Mouse (Mus musculus): ENCODE data around the gene Myl3.

DNA sequence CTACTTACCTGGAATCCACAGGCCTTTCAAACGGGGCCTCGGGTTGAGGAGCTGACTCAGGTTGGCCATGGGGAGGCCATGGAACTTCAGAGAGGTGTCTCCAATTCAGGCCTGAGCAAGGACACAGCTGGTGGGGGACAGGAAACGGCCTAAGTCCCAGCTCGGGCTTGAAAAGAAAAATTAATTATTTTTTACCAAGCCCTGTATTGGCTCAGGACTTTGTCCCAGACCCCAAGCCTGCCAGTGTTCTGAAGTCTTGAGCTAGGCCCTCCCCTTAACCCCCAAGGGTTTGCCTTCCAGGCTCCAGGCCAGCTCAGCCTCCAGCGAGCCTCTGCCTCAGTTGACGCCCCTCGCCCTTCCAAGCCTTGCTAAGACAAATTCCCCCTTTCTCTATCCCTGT is 5.3 kb downstream of the Myl3 start, which contains the start of gene Pth1r:
- TF ChIP-seq CTCF (IDR thresholded peaks at IDR 0.05): no peak
- TF ChIP-seq EP300 (IDR thresholded peaks at IDR 0.05): no peak
